Mouse (Mus musculus): ENCODE data around the gene Anks1.
"Not testable (repeated sequence)": the region's sequence is repeated elsewhere in the genome, so short reads cannot be mapped to it uniquely, and the experiment has no call there.

The Anks1 gene

GRCm38 (mm10) chr17:27967529-27967928 is 58.4 kb downstream of the Anks1 start:
- DNase-seq: no peak

DNA sequence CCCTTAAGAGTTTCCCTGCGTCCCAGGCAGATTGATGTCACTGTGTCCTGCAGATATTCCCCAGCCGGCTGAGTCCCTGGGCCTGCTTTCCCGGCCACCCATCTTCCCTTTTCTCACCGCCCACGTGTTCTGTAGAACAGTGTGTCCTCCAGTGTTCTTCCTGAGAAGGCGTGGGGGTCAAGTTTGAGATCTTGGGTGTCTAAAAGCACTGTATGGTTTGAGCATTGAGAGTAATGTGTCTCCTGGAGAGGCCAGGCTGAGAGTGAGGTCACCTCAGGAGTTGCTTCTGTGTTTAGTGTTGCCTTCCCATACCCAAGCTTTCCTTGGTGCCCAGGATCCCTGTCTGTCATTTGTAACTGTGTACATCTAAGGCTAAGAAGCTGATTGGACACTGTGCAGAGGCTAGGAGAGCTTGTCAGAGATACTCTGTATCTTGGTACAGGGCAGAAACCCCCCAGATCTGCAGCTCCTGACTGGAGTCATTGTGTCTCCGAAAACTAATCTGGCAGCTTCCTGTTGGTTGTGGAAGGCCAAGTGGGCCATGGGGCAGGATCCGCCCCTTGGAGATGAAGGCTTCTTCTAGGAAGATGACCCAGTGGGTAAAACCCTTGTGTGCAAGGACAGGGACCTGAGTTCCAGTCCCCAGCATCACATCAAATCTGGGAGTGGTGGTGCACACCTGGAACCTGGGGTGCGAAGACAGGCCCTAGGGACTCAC is 59.1 kb downstream of the Anks1 start:
- no peak for DNase-seq

- no peak for DNase-seq
Measured at GRCm38 (mm10) chr17:27968903-27969302, 59.8 kb downstream of the Anks1 start.

DNA sequence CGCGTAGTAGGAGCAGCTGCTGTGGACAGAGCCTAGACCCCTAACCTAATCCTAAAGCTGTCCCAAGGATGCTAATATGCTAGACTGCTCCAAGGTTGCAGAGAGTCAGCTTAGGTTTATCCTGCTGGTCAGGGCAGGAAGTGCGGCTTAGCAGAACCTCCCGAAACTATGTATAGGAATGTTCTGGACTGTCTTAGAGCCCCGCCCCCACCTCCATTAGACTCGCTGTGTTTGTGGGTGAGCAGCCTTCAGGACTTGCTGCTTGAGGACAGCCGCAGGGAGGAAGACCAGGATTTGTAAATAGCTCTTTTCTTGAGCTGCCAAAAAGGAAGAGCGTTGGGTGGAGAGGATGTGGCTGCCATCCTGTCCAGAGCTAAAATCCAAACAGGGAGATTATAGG is 60.3 kb downstream of the Anks1 start:
- DNase-seq: peak; percentile 71

DNA sequence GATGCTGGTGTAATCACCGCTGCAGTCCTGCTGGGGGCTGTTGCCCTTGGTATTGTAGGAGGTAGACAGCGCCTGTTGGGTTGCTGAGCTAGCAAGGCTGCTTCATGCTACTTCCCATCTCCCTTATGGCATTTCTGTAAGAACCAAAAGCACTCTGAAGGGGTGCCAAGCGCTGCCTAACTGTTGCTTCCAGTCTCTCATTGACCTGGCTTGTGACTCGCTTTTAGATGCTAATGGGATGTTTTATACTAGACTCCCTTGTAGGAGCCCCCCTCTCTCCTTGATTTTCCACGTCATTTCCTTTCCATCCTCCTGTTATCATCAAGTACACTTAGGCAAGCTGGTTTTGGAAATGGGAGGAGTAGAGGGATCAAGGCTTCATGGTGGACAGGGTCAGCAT is 60.8 kb downstream of the Anks1 start:
- no peak for DNase-seq

DNA sequence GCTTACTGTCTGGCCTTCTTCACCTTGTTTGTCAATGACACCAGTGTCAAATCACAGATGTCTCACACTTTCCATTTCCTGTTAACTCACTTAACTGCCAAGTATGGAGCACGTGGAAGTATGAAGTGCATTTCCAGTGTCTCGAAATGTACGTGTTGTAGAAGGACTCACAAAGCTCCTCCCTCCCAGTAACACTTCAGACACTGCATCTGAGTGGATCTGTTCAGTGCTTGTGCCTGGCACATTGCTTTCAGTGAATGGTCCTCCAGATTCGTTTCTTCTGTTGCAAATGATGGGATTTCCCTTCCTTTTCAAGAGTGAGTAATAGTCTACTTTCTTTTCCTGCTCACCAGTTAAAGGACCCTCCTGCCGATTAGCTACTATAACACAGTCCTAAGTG is 61.2 kb downstream of the Anks1 start:
- DNase-seq: no peak

DNA sequence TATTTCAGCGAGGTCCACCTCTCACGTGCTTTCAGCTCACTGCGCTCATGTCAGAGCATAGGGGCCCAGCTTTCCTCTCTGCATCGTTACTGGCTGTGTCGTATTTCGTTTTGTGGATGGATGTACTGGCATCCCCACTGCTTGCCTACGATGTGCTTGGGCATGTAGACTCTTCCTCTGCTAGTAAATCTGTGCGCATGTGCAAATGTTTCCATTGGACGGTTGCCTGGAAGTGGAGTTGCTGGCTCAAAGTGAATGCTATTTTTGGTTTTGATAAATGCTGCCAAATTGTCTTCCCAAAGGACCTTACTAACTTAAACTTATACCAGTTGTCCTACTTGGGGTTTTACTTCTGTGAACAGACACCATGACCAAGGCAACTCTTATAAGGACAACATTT is 62.4 kb downstream of the Anks1 start:
- DNase-seq: peak; percentile 81

DNA sequence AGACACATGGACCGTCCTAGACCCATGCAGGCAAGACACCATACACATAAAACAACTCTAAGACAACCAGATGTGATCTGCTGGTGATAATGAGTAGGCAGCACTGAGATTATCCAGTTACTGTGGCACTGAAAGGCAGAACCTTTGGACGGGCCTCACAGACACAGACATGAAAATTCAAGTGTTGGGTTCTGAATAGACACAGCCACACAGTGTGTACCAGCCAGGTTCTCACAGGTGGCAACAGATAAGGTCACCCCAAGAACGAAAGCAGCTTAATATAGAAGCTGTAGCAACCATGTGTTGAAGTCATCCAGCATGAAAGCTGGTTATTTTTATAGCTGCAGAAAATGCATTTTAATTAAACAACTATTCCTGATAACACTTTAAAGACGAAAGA is 64.2 kb downstream of the Anks1 start:
- no peak for DNase-seq

DNA sequence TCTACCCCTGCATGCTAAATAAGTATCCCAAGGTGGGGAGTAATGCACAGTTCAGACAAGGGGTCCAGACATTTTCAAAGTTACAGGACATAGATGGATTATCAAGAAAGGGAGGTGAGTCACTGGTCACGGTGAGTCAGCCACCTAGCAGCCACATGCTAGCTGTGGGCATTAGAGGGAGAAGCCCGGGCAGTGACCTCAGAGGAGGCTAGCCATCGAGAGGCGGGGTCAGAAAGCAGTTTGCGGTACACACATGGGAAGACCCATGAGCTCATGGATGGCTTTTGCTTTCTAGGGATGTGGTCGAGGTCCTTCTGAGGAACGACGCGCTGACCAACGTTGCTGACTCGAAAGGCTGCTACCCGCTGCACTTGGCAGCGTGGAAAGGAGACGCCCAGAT is 67.2 kb downstream of the Anks1 start:
- no peak for DNase-seq

- DNase-seq: no peak
Measured at GRCm38 (mm10) chr17:27977008-27977636, 68.0 kb downstream of the Anks1 start.

- no peak for DNase-seq
Measured at GRCm38 (mm10) chr17:27980391-27980955, 71.4 kb downstream of the Anks1 start.

DNA sequence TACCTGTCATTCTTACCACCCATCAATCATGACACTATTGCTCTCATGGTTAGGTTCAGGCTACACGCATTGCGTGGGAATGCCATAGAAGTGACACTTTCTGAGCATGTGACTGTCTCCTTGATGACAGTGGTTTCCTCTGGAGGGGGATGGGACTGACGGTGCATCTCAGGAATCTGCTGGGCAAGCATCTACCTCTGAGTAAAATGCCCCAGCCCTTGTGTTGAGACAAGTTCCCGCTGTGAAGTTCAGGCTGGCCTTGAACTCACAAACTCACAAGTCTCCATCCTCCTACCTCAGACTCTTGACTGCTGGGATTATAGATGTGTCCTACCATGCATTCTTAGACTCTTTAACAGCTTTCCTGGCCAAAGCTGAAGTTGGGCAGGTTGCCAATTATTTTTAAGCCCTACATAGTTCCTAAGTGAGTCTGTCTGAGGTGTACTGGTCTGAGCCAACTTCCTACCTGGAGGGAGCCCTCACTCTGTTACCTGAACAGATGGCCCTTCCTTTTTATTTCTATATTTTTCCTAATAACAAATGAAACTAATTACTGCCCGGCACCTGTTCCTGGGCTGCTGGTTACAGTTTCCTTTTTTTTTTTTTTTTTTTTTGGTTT is 72.5 kb downstream of the Anks1 start:
- no peak for DNase-seq

GRCm38 (mm10) chr17:27982070-27982457 is 73.0 kb downstream of the Anks1 start:
- not testable (repeated sequence) for DNase-seq

- no peak for DNase-seq
Measured at GRCm38 (mm10) chr17:27982712-27983266, 73.7 kb downstream of the Anks1 start.

DNA sequence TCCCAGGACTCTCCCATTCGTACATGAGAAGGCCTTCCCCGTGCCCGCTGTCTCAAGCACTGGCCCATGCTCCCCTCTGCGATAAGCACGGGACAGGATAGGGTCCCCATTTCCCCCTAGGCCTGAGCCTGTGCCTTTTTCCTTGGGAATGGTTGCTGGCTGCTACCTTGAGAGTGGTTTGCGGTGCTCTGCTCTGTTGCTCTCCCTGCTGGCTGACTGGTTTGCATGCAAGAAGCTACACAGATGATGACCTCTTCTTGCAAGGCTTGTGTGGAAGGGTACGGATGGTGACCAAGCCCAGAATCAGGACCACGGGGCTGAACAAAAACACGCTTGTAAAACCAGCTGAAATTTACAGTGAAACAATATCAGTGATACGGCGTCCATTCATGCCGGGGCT is 75.3 kb downstream of the Anks1 start:
- DNase-seq: no peak

- DNase-seq: no peak
Measured at GRCm38 (mm10) chr17:27986106-27986505, 77.0 kb downstream of the Anks1 start.

DNA sequence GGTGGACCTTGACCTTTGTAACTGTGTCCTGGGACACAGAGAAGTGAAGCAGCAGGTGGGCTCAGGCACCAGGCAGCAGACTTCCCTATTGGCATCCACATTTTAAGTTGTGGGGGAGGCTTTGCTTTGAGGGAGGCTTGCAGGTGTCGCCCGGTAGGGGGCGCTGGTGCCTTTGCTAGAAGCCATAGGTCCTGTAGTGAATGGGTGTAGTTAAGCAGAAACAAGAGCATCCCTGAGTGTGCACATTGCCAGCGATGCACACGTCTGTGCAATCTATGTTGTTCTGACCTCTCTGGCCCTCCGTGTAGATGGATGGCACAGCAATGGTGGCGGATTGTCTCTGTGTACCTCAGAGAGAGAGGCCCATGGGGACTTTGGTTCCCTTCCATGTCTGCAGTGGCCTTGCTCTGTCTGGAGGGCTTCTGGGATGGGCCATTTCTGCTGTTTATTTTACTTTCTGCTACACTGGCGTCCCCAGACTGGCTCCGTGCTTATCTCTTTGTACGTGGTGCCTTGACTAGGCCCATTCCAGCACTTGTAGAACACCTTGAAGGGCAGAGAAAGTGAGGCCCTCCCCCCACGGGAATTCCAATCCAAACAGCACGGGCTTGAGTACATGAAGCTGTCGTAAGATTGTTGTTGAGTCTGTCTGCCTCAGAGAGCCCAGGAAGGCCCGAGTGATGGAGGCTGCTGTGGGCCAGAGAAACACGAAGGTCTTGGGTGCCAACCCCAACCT is 80.9 kb downstream of the Anks1 start:
- peak; percentile 87 for DNase-seq

GRCm38 (mm10) chr17:27994001-27994944 is 85.2 kb downstream of the Anks1 start:
- DNase-seq: peak; percentile 51

DNA sequence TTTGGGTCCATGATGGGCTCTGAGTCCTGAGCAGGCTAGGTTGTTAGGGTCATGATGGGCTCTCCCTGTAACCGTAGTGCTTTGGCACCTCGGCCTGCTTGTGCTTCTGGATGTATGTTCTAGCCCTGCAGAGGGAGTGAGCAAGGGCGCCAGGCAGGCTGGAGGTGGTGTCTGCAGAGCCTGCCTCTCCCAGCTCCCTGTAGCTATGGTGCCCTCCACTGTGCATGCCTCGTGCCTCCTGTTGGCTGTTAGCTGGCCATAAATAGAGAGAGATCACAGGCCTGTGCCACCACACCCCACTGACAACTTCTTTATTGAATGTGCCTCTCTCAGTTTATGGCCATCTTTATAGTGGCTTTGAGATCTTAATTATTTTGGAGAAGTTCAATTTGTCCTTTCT is 87.2 kb downstream of the Anks1 start:
- DNase-seq: no peak

GRCm38 (mm10) chr17:27997212-27997611 is 88.1 kb downstream of the Anks1 start:
- DNase-seq: peak; percentile 40

GRCm38 (mm10) chr17:27999683-28000273 is 90.7 kb downstream of the Anks1 start:
- DNase-seq: not testable (repeated sequence)
